Mouse (Mus musculus) midbrain, embryonic 12.5 days (tissue): ENCODE data around the gene Phf3. TPM values are rescaled to one million over a fixed set of nuclear protein-coding genes. Genes with fewer than 3 reads are reported as not detected.

Experiments
- ATAC-seq: fragments of 200-750 bp; cut with Nextera tagmentation; 2 replicates; pipeline ENCODE4 v1.8.0; 2017; ENCODE audit warnings: low read depth, moderate TSS enrichment, moderate library complexity; ENCODE audit not compliant: low FRiP score
- H3K27ac ChIP-seq: fragments of 300-500 bp; sonication (generic); replicated peaks from 2 replicates; pipeline ENCODE4 v1.5.1; 2016; ENCODE audit warnings: mild to moderate bottlenecking
- H3K27me3 ChIP-seq: fragments of 300-500 bp; sonication (generic); 2 replicates; pipeline ENCODE4 v1.6.1; 2016; ENCODE audit warnings: mild to moderate bottlenecking
- H3K36me3 ChIP-seq: fragments of 300-500 bp; sonication (generic); 2 replicates; pipeline ENCODE4 v1.6.1; 2016
- H3K4me1 ChIP-seq: fragments of 300-500 bp; sonication (generic); 2 replicates; pipeline ENCODE4 v1.6.1; 2016
- H3K4me2 ChIP-seq: fragments of 300-500 bp; sonication (generic); replicated peaks from 2 replicates; pipeline ENCODE4 v1.6.1; 2016; ENCODE audit warnings: mild to moderate bottlenecking, moderate library complexity
- H3K4me3 ChIP-seq: fragments of 300-500 bp; sonication (generic); 2 replicates; pipeline ENCODE4 v1.5.1; 2016; ENCODE audit warnings: mild to moderate bottlenecking
- H3K9ac ChIP-seq: fragments of 300-500 bp; sonication (generic); replicated peaks from 2 replicates; pipeline ENCODE4 v1.6.1; 2016; ENCODE audit warnings: mild to moderate bottlenecking, moderate library complexity
- H3K9me3 ChIP-seq: fragments of 300-500 bp; sonication (generic); 2 replicates; pipeline ENCODE4 v1.6.1; 2016; ENCODE audit warnings: mild to moderate bottlenecking
- WGBS: fragments of 180-500 bp; shearing (Covaris S2); methylation state at CpG from one replicate; pipeline ENCODE4 v1.1.7; 2016; 5-methylcytosine and 5-hydroxymethylcytosine counted together
- polyA plus RNA-seq: library from polyadenylated mRNA; unstranded; fragments of >200 nt; fragmentation: Nextera tagmentation; extraction: Ambion mirVana; gene quantifications from 2 replicates; pipeline ENCODE4 v1.2.1, GENCODE M21; 2016

The Phf3 gene
- polyA plus RNA-seq, 1 experiment from 2014 or later: 51.5 TPM

GRCm38 (mm10) chr1:30755453-30756224, 118.1 kb downstream of the Phf3 start:
- Histone ChIP-seq H3K4me2 (no peak overlapping the region), H3K4me1 (no peaks in the 10 kb centered on the region), H3K36me3 (no peaks in the 10 kb centered on the region), H3K27ac (no peak overlapping the region), H3K9me3 (no peaks in the 10 kb centered on the region), H3K9ac (no peak overlapping the region), H3K4me3 (no peak overlapping the region), H3K27me3 (no peaks in the 10 kb centered on the region)
- no peak for ATAC-seq
- 35% methylated on average over 3 of the region's 3 CpGs for WGBS

Other genes with a start within 250 kb of the Phf3 start
- gene AC153137.1, start 104.0 kb upstream of the Phf3 start, polyA plus RNA-seq: not detected in 2 replicates